Mouse (Mus musculus) mouse embryonic stem cell (cell line): ENCODE measurements around the gene Blnk.

Experiments used
- in situ Hi-C, 2 experiments: fragments of 300-500 bp; cut with MboI; formaldehyde crosslinking; loops; 1 replicate in 1 of 2; 3 replicates in 1 of 2; pipeline ENCODE4 v1.14.3; 2019 to 2020; ENCODE audit warnings: low sequenced_read_pairs in 2 of 2, low pct_unique_long_range_greater_than_20kb in 1 of 2, mixed read lengths in 1 of 2; ENCODE audit not compliant: unreplicated experiment in 1 of 2

Blnk gene

DNA sequence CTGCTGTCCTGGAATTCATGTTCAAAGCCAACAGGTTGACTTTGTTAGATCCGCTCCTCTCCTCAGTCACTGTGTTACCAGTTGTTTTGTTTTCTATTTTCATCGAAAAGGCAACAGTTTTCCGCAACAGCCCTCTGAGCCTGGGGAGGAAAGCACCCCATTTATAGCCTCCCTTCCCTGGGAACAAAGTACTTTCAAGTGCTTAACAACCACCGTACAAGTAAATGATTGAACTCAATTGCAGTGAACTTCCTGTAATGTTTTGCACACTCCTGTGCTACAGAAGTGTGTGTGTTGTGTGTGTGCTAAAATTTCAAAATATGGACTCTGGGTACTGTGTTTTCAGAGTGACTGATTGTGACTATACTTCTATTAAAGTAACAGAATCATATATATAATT lies 13.4 kb upstream of the Blnk start:
- in situ Hi-C loops = loop anchor here in 1 of 2 experiments (25.0 kb wide), 1 partner anchor 245 kb away; no protein-coding TSS in a partner anchor

DNA sequence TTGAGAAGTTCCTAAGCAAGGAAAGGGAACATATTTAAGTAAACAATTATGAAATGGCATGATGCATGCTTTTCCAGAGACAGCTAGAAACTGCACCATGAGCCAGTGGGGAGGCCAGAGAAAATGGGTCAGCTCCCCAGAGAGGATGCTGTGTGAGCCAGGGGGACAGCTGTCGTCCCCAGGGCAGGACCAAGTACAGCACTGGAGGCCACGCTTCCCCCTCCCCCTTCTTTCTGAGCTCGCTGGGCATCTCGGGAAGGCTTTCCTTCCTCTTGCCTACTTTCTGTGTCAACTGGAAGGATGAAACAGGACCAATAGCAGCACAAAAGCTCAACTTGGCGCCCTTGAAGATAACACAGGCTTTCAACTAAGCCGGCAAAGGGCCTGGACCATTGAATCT lies 13.0 kb upstream of the Blnk start:
- in situ Hi-C loops = loop anchor here in 1 of 2 experiments (25.0 kb wide), 1 partner anchor 245 kb away; no protein-coding TSS in a partner anchor

DNA sequence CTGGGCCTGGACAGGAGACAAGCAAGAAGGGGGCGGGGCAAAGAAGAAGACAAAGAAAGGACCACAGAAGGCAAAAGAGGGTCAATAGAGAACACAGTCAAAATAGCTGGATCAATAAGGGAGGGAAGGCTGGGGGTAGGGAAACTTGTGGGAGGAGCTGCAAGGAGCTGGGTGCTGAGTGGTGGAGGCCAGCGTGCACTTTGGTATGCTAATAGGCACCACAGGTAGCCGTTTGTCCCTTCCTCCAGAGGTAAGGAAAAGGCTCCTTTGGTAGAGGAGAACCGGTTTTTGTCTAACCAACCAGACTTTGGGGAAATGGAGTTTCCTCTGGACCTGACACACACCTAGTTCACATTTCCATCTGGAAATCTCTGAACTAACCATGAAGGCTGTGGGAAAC lies 12.3 kb upstream of the Blnk start:
- in situ Hi-C loops = loop anchor here in 1 of 2 experiments (25.0 kb wide), 1 partner anchor 244 kb away; no protein-coding TSS in a partner anchor

DNA sequence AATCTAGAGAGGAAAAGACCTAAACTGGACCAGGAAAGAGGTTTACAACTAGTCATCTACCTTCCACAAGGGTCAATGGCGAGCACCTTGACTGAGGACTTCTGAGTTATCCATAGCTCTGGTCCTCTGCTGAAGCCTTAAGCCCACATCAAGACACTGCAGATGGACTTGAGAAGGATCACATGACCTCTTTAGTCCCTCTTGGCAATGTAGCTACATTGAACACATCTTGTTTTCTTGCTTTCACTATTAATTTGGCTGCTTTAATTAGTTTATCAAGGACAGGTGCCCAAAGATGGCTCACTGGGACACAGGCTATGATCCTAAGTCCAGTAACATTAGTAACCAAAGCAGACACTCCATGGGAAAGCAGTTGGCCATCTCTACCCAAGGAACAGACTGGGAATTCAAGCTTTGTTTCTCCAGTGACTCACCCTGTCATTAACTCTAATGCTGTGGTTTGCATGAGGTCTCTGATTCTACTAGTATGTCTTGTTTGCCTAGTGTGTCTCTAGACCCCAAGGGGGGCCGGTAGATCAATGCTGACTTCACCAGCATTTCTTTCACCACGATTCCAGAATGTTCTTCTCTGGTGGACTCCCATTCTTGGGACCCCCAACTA lies 9.5 kb upstream of the Blnk start:
- in situ Hi-C loops = loop anchor here in 1 of 2 experiments (25.0 kb wide), 1 partner anchor 242 kb away; no protein-coding TSS in a partner anchor

DNA sequence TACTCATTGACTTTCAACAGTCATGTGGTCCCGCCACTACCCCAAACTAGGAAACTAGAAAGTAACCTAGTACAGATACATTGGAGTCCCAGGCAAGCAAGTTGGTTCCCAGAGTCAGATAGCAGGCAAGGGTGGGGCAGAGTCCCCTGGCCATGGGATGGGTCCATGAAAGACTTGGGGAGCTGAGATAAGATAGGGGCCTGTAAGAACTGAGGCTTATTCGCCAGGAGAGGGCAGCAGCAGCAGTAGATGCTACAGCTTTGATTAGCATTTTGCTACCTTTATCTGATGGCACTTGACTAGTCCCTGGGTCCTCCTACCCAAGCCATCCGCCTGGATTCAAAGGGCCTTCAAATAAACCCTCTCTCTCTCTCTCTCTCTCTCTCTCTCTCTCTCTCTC lies 5.2 kb upstream of the Blnk start:
- in situ Hi-C loops = no loop called here

DNA sequence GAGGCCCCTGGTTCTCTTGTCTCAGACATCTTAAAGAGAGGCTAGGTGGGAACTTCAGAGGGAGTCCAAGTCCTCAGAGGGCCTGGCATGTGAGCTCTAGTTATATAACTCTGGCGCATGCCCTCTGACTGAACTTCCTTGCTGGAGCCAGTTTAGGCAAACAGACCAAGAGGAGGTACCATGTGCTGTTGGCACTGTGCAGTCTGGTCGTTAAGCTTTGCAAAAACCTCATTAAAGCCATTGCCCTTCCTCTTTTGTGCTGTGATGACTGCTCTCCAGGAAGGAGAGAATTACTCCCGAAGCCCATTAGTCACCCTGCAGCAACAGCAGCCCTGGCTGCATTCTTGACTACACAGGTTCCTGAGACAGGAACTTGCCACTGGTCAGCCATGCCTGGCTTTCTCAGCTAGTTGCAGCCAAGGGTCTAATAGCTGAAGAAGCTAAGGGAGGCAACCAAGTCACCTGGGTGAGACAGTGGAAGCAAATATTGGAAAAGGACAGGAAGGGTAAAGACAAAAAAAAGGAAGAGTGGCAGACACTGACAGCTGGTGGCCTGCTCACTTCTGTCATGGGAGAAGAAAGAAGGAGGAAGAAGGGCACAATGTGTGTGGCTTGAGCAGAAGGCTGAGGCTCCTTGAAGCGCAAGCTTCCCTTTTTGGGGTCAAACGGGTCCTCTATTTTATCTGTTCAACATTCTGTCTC lies 4.3 kb upstream of the Blnk start:
- in situ Hi-C loops = no loop called here

DNA sequence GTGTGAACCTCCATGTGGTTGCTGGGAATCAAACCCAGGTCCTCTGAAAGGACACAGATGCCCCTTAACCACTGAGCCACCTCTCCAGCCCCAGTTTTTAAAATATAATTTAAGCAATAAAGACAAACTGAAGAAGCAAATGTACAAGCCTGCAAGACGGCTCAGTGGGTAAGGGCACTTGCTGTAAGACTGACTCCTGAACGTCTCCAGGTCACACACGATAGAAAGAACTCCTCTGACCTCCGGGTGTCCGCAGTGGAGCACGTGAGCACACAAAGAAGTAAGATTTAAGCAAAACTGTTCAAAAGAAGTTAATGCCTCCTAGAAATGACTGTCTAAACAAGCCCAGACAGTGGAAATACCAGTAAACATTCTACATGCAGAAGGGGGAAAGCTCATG lies 2.4 kb upstream of the Blnk start:
- in situ Hi-C loops = no loop called here

DNA sequence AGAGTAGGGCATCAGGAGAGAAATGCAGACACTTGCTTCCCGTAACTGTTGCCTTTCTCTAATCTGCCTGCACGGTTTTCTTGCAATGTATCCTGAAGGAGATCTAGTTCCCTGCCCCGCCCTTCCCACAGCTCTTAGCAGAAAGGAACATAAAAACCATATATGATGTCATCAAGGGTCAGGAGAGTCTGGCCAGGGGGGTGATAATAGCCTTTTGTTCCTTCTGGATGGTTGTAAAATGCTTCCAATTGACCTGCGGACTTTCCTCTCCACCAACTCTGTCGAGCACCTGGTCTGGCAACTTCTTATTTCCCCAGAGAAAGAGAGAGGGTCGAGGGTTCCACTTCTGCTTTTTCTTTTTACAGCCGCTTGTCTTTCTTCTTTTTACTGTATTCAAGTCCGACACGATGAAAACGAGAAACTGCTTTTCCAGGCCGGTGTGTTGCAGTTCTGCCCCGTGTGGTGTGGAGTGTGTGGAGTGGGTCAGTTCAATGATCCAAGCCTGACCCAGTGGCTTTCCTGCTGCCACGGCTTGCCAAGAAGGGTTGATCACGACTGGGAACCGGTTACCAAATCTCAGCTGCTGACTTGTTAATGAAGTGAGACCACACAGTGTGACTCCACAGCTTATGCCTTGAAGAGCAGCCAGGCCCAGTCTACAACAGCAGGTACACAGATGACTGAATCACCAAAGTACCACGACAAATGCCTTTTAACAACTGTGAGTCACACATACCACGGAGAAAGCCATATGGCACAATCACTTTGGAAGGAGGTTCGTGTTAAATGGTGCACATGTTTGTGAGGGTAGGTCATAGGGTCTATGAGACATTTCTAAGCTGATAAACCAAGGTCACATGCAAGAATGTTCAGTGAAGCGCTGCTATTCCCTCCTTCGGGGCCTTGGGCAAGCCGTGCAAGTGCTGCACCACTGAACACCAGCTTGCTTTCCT lies 1.4 kb upstream of the Blnk start:
- in situ Hi-C loops = no loop called here

DNA sequence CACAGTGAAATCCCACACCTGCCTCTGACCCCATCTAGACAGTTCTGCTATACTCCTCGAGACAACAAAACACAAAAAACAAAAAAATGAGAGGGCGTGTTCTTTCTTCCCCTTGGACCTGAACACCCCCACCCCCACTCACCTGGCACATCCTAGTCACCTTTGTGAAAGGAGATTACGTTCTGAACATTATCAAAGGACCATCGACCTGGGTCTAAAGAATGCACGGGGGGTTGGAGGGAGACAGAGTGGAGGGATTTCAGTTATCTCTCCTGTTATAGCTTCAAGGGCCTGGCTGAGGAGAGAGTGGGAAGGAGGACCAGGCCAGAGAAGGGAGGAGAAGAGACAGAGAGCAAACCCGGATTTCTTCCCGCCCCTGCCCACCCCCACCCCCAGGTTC lies 576 bp upstream of the Blnk start:
- in situ Hi-C loops = no loop called here

DNA sequence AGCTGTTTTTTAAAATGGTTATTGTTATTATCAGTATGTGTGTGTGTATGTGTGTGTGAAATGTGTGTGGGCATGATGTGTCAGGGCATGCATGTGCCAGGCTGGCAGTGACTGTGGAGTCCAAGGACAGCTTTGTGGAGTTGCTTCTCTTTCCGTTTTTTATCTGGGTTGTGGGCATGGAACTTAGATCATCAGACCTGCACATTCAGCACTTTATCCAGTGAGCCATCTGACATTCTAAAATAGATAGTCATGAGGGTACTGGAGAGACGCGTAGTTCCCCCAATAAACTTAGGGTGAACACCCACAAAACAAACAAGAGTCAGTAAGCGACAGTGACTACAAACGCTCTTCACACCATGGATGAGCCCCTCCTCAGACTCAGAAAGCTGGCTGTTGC lies 979 bp downstream of the Blnk start:
- in situ Hi-C loops = no loop called here

DNA sequence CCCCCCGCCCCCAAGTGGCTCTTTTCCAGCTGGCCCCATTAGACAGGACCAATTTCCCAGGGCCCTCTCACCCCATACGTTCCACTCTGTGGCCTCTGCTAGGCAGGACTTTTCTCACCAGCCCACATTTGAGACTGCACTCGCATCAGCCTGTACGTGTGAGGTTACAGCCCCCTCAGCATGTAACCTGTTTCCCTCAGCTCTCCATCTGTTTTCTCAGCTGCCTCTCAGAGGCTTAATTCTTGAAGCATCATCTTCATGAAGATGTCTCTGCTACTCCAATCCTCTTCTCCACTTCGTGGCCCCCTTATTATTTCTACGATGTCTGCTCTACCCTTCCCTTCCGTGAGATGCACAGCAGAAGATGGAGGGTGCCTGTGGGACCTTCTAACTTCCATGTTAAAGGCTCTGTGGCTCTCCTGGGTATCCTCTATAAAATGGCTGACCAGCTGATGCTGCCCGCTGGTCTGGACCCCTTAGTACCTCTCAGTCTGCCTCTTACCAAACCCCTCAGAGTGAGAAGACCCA lies 1.8 kb downstream of the Blnk start:
- in situ Hi-C loops = no loop called here

DNA sequence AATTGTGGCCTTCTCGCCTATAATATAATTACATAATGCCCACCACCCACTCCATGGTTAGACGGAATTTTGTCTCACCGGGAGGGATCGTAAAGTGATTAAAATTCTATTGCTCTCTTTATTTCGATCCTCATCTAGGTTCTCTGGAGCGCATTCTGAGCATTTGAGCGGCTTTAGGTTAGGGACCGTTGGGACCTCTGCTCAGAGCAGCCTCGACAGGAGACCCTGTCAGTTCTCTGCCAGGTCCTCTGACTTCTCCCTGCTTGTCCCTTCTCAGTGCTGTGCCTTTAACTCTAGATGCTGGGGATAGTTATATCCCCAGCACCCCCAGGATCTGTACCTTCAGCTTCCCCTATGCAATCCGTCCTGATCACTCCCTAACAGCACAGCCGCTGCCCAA lies 2.2 kb downstream of the Blnk start:
- in situ Hi-C loops = no loop called here

DNA sequence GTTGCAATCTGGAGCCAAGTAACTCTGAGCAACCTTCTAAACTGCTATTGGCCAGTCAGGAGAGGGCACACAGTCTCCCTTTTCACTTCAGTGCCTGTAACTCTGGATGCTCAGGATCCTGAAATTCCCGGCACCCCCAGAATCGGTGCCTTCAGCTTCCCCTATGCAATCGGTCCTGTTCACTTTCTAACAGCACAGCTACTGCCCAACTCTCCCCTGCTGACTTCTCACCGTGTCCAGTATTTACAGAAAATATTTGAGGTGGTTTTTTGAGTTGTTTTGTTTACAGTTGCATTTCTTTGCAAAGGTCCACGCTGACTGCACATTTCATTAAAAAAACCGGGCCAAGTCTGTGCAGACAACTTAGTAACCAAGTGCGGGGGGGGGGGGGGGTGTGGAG lies 2.7 kb downstream of the Blnk start:
- in situ Hi-C loops = no loop called here

DNA sequence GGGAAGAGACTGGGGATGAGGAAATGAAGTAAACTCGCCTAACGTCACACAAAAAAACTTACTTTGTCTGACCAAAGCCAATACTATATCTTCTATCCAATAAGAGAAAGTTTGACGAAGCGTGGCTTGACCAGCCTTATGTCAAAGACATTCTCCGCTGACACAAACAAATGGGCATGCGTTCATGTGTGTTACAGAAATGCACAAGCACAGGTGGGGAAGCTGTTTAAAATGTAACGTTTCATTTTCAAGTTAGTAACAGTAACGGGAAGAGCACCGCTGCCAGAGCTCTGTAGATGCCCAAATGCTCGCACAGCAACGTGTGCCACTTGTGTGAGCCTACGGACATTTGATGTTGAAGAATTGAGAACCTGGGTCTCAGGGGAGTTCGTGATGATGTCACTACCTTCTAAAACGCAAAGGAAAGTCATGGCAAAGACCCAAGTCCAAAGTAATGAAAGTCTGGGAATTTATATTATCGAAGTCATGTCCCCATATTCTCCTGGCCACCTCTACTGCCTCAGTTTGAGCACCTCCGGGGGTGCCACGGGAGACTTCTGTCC lies 3.5 kb downstream of the Blnk start:
- in situ Hi-C loops = no loop called here

DNA sequence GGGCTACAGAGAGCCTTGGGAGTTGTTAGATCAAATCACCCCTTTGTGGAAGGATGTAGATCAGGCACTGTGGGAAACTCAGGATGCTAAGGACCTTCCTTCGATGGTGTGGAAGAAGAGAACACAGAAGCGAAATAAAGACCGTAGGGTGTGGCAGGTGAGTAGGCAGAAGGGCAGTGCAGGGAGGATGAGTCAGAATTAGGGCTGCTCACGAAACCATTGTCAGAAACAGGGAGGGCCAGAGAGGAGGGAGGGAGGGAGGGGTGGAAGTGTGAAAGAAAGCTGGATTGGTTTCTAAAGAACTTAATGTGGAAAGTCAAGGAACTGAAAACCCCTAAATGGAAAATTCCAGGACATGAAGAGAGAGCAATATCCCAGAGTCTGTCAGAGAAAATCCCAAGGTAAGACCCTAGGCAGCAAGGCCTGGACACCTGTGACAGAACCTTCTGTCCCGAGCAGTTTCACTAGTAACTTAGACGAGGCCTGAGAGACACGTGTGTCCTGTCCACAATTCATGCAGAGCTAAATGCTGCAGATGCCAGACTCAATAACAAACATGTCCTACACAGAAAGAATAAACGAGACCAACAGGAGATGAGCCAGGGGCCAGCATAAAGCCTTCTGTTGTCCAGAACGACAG lies 4.3 kb downstream of the Blnk start:
- in situ Hi-C loops = no loop called here

DNA sequence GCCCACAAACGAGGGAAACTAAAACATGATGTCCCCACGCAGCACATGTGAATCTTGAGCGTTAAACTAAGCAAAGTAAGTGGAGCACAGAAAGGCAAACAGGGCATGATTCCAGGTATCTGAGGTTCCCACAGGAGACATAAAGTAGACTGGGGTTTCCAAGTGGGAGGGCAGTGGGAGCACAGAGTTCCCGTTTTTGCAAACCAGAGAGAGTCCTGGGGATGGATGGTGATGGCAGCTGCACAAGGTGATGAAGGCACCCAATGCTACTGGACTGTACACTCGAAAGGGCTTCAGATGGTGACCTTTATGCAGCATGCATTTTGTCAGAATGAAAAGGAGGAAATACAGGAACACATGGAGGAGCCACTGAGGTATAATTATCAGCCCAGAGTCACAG lies 5.5 kb downstream of the Blnk start:
- in situ Hi-C loops = no loop called here

DNA sequence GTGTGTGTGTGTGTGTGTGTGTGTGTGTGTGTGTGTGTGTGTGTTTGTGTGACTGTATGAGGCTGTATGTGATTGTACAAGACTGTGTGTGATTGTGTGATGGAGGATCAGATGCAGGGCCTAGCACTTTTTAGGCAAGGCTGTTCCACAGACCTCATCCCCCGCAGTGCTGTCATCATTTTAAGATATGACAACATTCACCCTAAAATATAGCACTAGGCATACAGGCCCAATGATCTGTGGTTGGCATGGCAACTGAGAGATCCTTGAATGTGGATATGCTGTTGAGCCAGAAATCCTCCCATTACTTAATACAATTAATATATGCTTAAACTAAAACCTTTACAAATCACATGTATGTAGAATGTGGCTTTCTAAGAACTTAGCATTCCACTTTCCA lies 9.8 kb downstream of the Blnk start:
- in situ Hi-C loops = no loop called here

DNA sequence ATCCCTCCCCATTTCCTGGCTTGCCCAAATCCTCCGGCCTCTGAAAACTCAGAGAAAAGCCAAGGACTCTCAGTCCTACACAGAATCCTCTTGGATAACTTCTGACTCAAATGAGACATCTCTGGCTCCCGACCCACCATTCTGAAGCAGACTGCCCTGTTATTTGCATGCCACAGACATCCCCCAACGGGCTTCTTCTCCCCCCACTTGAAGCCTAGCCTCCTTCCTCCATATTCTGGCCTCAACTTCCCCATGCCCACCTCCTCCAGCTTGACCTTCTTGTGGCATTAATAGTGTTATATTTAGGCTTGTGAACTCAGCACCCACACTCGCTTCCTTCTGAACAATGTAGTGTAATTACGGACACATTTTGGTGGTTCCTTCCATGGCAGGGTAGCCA lies 13.7 kb downstream of the Blnk start:
- in situ Hi-C loops = no loop called here
